Mouse (Mus musculus): ENCODE results near the gene Btbd6. TPM values are rescaled to one million over a fixed set of nuclear protein-coding genes. Genes with fewer than 3 reads are reported as not detected.

The Btbd6 gene
- 21.7 and 22.0 TPM in 2 replicates for polyA plus RNA-seq (2015; fragmentation: Nextera tagmentation; extraction: Ambion mirVana)

- peak; percentile 85 for ATAC-seq (ENCODE audit: extremely low read depth, insufficient number of reproducible peaks, low FRiP score, low TSS enrichment)
- peak within 1 kb of the TSS; percentile 84 for H3K4me2 ChIP-seq
- H3K27ac ChIP-seq (replicated peaks), result peak within 1 kb of the TSS; percentile 93
- H3K36me3 ChIP-seq, result peaks cover 77% of the 10 kb centered on the region
- peaks cover 28% of the 10 kb centered on the region for H3K4me1 ChIP-seq
- H3K9ac ChIP-seq, result peak within 1 kb of the TSS; percentile 92
- H3K9me3 ChIP-seq, result no peaks in the 10 kb centered on the region
- under 1% methylated on average over 73 of the region's 80 CpGs for WGBS
- H3K27me3 ChIP-seq (replicated peaks), result no peaks in the 10 kb centered on the region
- peak within 1 kb of the TSS; percentile 77 for H3K4me3 ChIP-seq
These were observed at the start of gene Btbd6 for GRCm38 (mm10) chr12:112976371-112977073. TSS of gene Btbd6 (plus strand) at chr12:112976482.

- Histone ChIP-seq H3K4me2 (no peak overlapping the region; the same call in 1 of the 2 replicates), H3K9ac (peak overlapping the region; percentile 12; the same call in 1 of the 2 replicates), H3K4me1 (peaks cover 37% of the 10 kb centered on the region), H3K36me3 (no peaks in the 10 kb centered on the region), H3K27ac (replicated peaks) (no peak overlapping the region), H3K4me3 (no peak overlapping the region), H3K9me3 (no peaks in the 10 kb centered on the region), H3K27me3 (replicated peaks) (peaks cover 98% of the 10 kb centered on the region)
- WGBS, result 55% methylated on average over 14 of the region's 14 CpGs
- no peak for ATAC-seq (ENCODE audit: extremely low read depth, insufficient number of reproducible peaks, low FRiP score, low TSS enrichment)
These were observed 49.0 kb upstream of the Btbd6 start for GRCm38 (mm10) chr12:112927265-112927664.

GRCm38 (mm10) chr12:112928401-112929241 lies 47.7 kb upstream of the Btbd6 start:
- Histone ChIP-seq H3K4me2 (peak overlapping the region; percentile 96), H3K4me1 (peaks cover 38% of the 10 kb centered on the region), H3K4me3 (peak overlapping the region; percentile 65), H3K36me3 (no peaks in the 10 kb centered on the region), H3K27me3 (replicated peaks) (peaks cover 88% of the 10 kb centered on the region), H3K9ac (peak overlapping the region; percentile 82), H3K27ac (replicated peaks) (peak overlapping the region; percentile 39; the same call in 1 of the 2 replicates), H3K9me3 (no peaks in the 10 kb centered on the region)
- ATAC-seq (ENCODE audit: extremely low read depth, insufficient number of reproducible peaks, low FRiP score, low TSS enrichment), result no peak
- under 1% methylated on average over 122 of the region's 124 CpGs for WGBS

DNA sequence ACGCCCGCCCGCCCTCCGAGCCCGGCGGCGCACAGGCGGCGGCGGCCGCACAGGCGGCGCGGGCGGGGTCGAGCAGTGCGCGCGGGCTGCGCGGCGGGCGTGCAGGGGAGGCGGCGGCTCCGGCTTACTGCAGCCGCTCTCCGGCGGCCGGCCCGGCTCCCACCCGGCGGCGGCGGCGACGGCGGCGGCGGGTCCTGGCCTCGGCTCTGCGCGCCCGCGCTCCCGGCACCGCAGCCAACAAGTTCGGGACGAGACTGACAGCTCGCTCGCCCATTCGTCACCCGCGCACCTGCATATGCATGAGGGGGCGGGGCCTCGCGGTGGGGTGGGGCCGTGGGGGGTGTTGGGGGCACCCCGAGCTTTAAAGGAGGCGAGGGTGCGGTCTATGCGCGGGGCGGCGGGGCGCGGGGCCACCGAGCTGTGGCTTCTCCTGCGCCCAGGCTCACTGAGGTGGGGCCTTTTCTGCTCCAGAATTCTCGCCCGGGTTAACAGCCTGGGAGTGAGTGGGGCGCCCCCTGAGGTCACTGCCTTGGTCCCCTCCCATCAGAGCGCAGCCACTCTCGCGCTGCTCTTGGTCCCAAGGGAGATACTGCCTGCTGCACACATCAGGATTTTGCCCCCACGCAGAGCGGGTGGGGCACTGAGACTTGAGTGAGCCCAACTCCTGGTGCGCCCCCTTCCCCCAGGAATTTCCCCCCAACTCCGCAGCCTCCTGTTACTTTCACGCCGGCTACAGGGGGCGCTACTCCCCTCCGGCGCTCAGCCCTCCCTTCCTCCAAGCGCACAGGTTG lies 46.5 kb upstream of the Btbd6 start, which contains the start of gene Jag2:
Jag2 (minus strand) TSS at position 215 of the 791 bp plus-strand sequence.
- H3K27ac ChIP-seq (replicated peaks), result peak within 1 kb of the TSS; percentile 39; the same call in 1 of the 2 replicates
- no peaks in the 10 kb centered on the region for H3K36me3 ChIP-seq
- H3K4me3 ChIP-seq, result peak within 1 kb of the TSS; percentile 65
- H3K4me1 ChIP-seq, result peaks cover 38% of the 10 kb centered on the region
- peak; percentile 17; the same call in 1 of the 2 replicates for ATAC-seq (ENCODE audit: extremely low read depth, insufficient number of reproducible peaks, low FRiP score, low TSS enrichment)
- under 1% methylated on average over 66 of the region's 85 CpGs for WGBS
- H3K4me2 ChIP-seq, result peak within 1 kb of the TSS; percentile 96
- peaks cover 81% of the 10 kb centered on the region for H3K27me3 ChIP-seq (replicated peaks)
- H3K9me3 ChIP-seq, result no peaks in the 10 kb centered on the region
- H3K9ac ChIP-seq, result peak within 1 kb of the TSS; percentile 82

DNA sequence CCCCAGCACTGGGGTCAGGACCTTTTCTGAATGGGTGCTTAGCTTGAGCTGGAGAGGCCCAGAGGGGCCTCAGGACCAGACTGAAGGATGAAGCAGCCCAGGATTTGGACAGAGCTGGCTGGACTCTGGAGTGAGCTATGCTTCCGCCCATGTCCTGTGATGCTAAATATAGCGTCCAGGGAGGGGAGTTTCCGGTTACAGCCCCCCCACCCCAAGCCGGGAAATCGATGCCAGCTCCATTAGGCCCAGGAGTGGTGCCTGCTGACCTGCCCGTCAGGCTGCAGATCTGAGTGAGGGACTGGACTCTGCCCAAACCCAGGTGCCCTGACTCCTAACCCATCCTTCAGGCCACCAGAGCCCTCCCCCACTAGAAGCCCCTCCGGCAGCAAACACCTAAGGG lies 43.6 kb upstream of the Btbd6 start:
- no peak for ATAC-seq (ENCODE audit: extremely low read depth, insufficient number of reproducible peaks, low FRiP score, low TSS enrichment)
- peaks cover 52% of the 10 kb centered on the region for H3K27me3 ChIP-seq (replicated peaks)
- 9% methylated on average over 7 of the region's 7 CpGs for WGBS
- peaks cover 34% of the 10 kb centered on the region for H3K4me1 ChIP-seq
- H3K27ac ChIP-seq (replicated peaks), result 0 out of 2 replicates have a peak overlapping the region, but pooled peaks have one; percentile 42
- peak overlapping the region; percentile 16; the same call in 1 of the 2 replicates for H3K4me2 ChIP-seq
- H3K9me3 ChIP-seq, result no peaks in the 10 kb centered on the region
- no peak overlapping the region for H3K4me3 ChIP-seq
- no peaks in the 10 kb centered on the region for H3K36me3 ChIP-seq
- peak overlapping the region; percentile 50 for H3K9ac ChIP-seq

GRCm38 (mm10) chr12:112937906-112938305 lies 38.4 kb upstream of the Btbd6 start:
- ATAC-seq (ENCODE audit: extremely low read depth, insufficient number of reproducible peaks, low FRiP score, low TSS enrichment), result no peak
- 34% methylated on average over 9 of the region's 9 CpGs for WGBS
- Histone ChIP-seq H3K36me3 (no peaks in the 10 kb centered on the region), H3K9ac (no peak overlapping the region), H3K4me1 (peaks cover 32% of the 10 kb centered on the region), H3K4me3 (no peak overlapping the region), H3K9me3 (no peaks in the 10 kb centered on the region), H3K27me3 (replicated peaks) (peaks cover 14% of the 10 kb centered on the region), H3K4me2 (no peak overlapping the region), H3K27ac (replicated peaks) (no peak overlapping the region)

DNA sequence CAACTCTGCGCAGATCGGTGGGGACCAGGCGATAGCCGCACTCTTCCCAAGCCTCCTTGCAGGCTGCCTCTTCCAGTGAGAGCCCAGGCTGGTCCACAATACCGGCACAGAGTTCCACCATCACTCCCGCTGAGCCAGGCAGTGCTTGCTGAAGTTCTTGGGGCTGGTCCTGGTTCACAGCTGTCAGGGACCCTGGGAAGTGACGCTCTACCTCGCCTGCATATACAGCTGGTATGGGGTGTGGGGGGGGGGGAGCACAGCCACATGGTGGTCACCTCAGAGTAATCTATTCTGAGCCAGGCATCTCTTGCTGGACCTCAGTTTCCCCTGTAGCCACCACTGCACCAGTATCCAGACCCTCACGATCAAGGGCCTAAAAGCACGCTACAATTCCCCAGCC lies 37.9 kb upstream of the Btbd6 start:
- WGBS, result 70% methylated on average over 10 of the region's 10 CpGs
- no peaks in the 10 kb centered on the region for H3K36me3 ChIP-seq
- H3K27me3 ChIP-seq (replicated peaks), result peaks cover 16% of the 10 kb centered on the region
- H3K4me3 ChIP-seq, result no peak overlapping the region
- no peak for ATAC-seq (ENCODE audit: extremely low read depth, insufficient number of reproducible peaks, low FRiP score, low TSS enrichment)
- H3K9ac ChIP-seq, result no peak overlapping the region
- no peaks in the 10 kb centered on the region for H3K9me3 ChIP-seq
- H3K27ac ChIP-seq (replicated peaks), result no peak overlapping the region
- no peak overlapping the region for H3K4me2 ChIP-seq
- H3K4me1 ChIP-seq, result peaks cover 29% of the 10 kb centered on the region

DNA sequence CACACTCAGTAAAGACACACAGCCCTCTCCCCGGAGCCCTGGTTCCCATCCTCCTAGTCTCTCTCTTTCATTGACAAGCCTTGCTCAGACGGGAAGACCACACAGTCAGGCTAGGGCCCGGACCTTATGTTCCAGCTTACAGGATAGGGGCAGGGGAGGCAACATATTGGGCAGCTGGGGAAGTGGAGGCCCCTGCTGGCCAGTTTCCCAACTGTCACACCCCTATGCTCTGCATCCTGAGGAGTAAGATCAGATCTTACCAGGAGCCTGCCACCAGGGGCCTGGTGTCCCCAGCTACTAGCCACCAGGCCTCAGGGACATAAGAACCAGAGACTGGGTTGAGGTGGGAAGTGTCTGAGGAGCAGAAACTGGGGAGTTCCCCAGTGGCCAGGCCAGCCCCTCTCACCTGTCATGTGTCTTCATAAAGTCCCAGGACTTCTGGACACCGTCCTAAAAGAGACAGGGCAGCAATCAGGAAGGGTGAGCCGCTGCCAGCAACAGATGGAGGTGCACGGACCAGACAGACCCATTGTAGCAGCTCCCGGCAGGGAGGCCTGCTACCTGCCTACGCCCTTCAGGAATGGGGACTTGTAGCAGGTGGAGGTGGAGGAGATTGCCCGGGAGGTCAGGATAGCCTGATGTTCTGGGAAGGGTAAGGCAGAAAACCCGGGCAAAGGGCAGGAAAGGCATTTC lies 37.3 kb upstream of the Btbd6 start:
- 53% methylated on average over 10 of the region's 10 CpGs for WGBS
- no peak for ATAC-seq (ENCODE audit: extremely low read depth, insufficient number of reproducible peaks, low FRiP score, low TSS enrichment)

DNA sequence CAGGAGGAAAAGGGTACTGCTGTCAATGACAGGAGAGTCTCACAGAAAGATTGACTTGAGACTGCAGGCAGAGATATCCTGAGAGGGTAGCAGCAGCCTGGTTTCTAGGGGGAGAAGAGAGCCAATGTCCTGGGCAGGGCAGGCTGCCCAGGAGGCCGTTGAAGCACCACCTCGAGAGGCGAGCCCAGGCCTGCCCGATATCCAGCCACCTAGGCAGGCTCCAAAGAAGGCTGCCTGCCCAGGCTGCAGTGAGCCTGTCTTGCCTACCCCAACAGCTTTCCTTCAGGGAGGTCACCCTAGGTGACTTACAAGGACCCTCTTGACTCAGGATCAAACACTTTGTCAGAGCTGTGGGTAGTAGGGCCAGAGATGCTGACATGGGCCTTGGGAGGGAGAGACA lies 36.0 kb upstream of the Btbd6 start:
- H3K4me2 ChIP-seq, result no peak overlapping the region
- 84% methylated on average over 4 of the region's 4 CpGs for WGBS
- H3K4me1 ChIP-seq, result peaks cover 29% of the 10 kb centered on the region
- no peaks in the 10 kb centered on the region for H3K9me3 ChIP-seq
- H3K27ac ChIP-seq (replicated peaks), result no peak overlapping the region
- no peak overlapping the region for H3K4me3 ChIP-seq
- no peaks in the 10 kb centered on the region for H3K36me3 ChIP-seq
- peaks cover 11% of the 10 kb centered on the region for H3K27me3 ChIP-seq (replicated peaks)
- no peak for ATAC-seq (ENCODE audit: extremely low read depth, insufficient number of reproducible peaks, low FRiP score, low TSS enrichment)
- no peak overlapping the region for H3K9ac ChIP-seq

More for the DNA sequence above, 37.3 kb upstream of the Btbd6 start:
- Histone ChIP-seq H3K9ac (no peak overlapping the region), H3K4me3 (no peak overlapping the region), H3K4me2 (no peak overlapping the region), H3K4me1 (peaks cover 29% of the 10 kb centered on the region), H3K27me3 (replicated peaks) (peaks cover 11% of the 10 kb centered on the region), H3K27ac (replicated peaks) (no peak overlapping the region), H3K36me3 (no peaks in the 10 kb centered on the region), H3K9me3 (no peaks in the 10 kb centered on the region)

GRCm38 (mm10) chr12:112940710-112941109 lies 35.6 kb upstream of the Btbd6 start:
- H3K27ac ChIP-seq (replicated peaks), result no peak overlapping the region; the same call in 1 of the 2 replicates
- no peaks in the 10 kb centered on the region for H3K36me3 ChIP-seq
- peak overlapping the region; percentile 82 for H3K4me2 ChIP-seq
- peaks cover 29% of the 10 kb centered on the region for H3K4me1 ChIP-seq
- no peak overlapping the region for H3K4me3 ChIP-seq
- no peak for ATAC-seq (ENCODE audit: extremely low read depth, insufficient number of reproducible peaks, low FRiP score, low TSS enrichment)
- H3K27me3 ChIP-seq (replicated peaks), result peaks cover 12% of the 10 kb centered on the region
- WGBS, result 71% methylated on average over 9 of the region's 9 CpGs
- H3K9ac ChIP-seq, result no peak overlapping the region
- H3K9me3 ChIP-seq, result no peaks in the 10 kb centered on the region

Measured in heart, embryonic 13.5 days (tissue).